Mouse (Mus musculus): Measurements from ENCODE around the gene Eral1.
"Not testable (repeated sequence)": the region's sequence is repeated elsewhere in the genome, so short reads cannot be mapped to it uniquely, and the experiment has no call there.

Eral1 gene

GRCm38 (mm10) chr11:78087756-78088281 lies 7.6 kb upstream of the Eral1 start:
- DNase-seq (ENCODE audit: low spot score in 2 of 2), result no peak

GRCm38 (mm10) chr11:78086925-78087479 lies 6.8 kb upstream of the Eral1 start:
- DNase-seq (ENCODE audit: low spot score in 2 of 2), result no peak

- DNase-seq (ENCODE audit: low spot score in 2 of 2), result no peak
Observed at GRCm38 (mm10) chr11:78083595-78083994, 3.4 kb upstream of the Eral1 start.

- peak; percentile 53 to 73 for DNase-seq (ENCODE audit: low spot score in 2 of 2)
Observed at GRCm38 (mm10) chr11:78074666-78075065, 5.5 kb downstream of the Eral1 start.

GRCm38 (mm10) chr11:78074277-78074652 lies 5.9 kb downstream of the Eral1 start:
- DNase-seq (ENCODE audit: low spot score in 2 of 2), result peak; percentile 75 to 83

- DNase-seq (ENCODE audit: low spot score in 2 of 2), result peak; percentile 76 to 86
Observed at GRCm38 (mm10) chr11:78073577-78074276, 6.5 kb downstream of the Eral1 start.

GRCm38 (mm10) chr11:78072425-78073130 lies 7.6 kb downstream of the Eral1 start:
- peak; percentile 90 to 93 for DNase-seq (ENCODE audit: low spot score in 2 of 2)

- DNase-seq (ENCODE audit: low spot score in 2 of 2), result peak; percentile 37 to 74
Observed at GRCm38 (mm10) chr11:78071938-78072337, 8.2 kb downstream of the Eral1 start.

GRCm38 (mm10) chr11:78069646-78070045 lies 10.5 kb downstream of the Eral1 start:
- peak; percentile 86 to 88 for DNase-seq (ENCODE audit: low spot score in 2 of 2)

- DNase-seq (ENCODE audit: low spot score in 2 of 2), result peak in 1 of 2 experiments; percentile 29
Observed at GRCm38 (mm10) chr11:78069130-78069529, 11.1 kb downstream of the Eral1 start.

- peak in 1 of 2 experiments; percentile 63 for DNase-seq (ENCODE audit: low spot score in 2 of 2)
Observed at GRCm38 (mm10) chr11:78067566-78067965, 12.6 kb downstream of the Eral1 start.

- peak in 1 of 2 experiments; percentile 63 for DNase-seq (ENCODE audit: low spot score in 2 of 2)
Observed at GRCm38 (mm10) chr11:78066641-78067040, 13.5 kb downstream of the Eral1 start.

GRCm38 (mm10) chr11:78065906-78066305 lies 14.3 kb downstream of the Eral1 start:
- peak; percentile 80 to 82 for DNase-seq (ENCODE audit: low spot score in 2 of 2)

GRCm38 (mm10) chr11:78062563-78062962 lies 17.6 kb downstream of the Eral1 start:
- DNase-seq (ENCODE audit: low spot score in 2 of 2), result no peak

- peak; percentile 82 to 86 for DNase-seq (ENCODE audit: low spot score in 2 of 2)
Observed at GRCm38 (mm10) chr11:78059833-78060757, 20.1 kb downstream of the Eral1 start.

- no peak for DNase-seq (ENCODE audit: low spot score in 2 of 2)
Observed at GRCm38 (mm10) chr11:78056946-78057345, 23.2 kb downstream of the Eral1 start.

GRCm38 (mm10) chr11:78053078-78053477 lies 27.1 kb downstream of the Eral1 start:
- no peak for DNase-seq (ENCODE audit: low spot score in 2 of 2)

- not testable (repeated sequence) for DNase-seq (ENCODE audit: low spot score in 2 of 2)
Observed at GRCm38 (mm10) chr11:78048637-78049036, 31.5 kb downstream of the Eral1 start.

GRCm38 (mm10) chr11:78044758-78045251 lies 35.4 kb downstream of the Eral1 start:
- no peak for DNase-seq (ENCODE audit: low spot score in 2 of 2)

- DNase-seq (ENCODE audit: low spot score in 2 of 2), result not testable (repeated sequence)
Observed at GRCm38 (mm10) chr11:78042290-78042870, 37.8 kb downstream of the Eral1 start.

GRCm38 (mm10) chr11:78040878-78041277 lies 39.3 kb downstream of the Eral1 start:
- no peak for DNase-seq (ENCODE audit: low spot score in 2 of 2)
